Mouse (Mus musculus) forebrain, embryonic 12.5 days (tissue): ENCODE measurements at regions not wholly inside any gene's neighbourhood (a gene's known extent, or its start where the extent isn't known, plus 50 kb on each side); places are given as distances from the start of the nearest gene placed in this dataset.

ENCODE experiments used
- ATAC-seq: fragments of 200-750 bp; cut with Nextera tagmentation; 2 replicates; pipeline ENCODE4 v1.8.0; 2017; ENCODE audit warnings: moderate TSS enrichment; ENCODE audit not compliant: low FRiP score
- H3K27ac ChIP-seq: fragments of 300-500 bp; sonication (generic); 2 replicates; pipeline ENCODE4 v1.5.1; 2016; ENCODE audit warnings: mild to moderate bottlenecking
- H3K27me3 ChIP-seq: fragments of 300-500 bp; sonication (generic); 2 replicates; pipeline ENCODE4 v1.6.1; 2016; ENCODE audit warnings: mild to moderate bottlenecking
- H3K36me3 ChIP-seq: fragments of 300-500 bp; sonication (generic); replicated peaks from 2 replicates; pipeline ENCODE4 v1.6.1; 2016; ENCODE audit warnings: mild to moderate bottlenecking
- H3K4me1 ChIP-seq: fragments of 300-500 bp; sonication (generic); 2 replicates; pipeline ENCODE4 v1.6.1; 2016
- H3K4me2 ChIP-seq: fragments of 300-500 bp; sonication (generic); 2 replicates; pipeline ENCODE4 v1.6.1; 2016; ENCODE audit warnings: mild to moderate bottlenecking, moderate library complexity
- H3K4me3 ChIP-seq: fragments of 300-500 bp; sonication (generic); replicated peaks from 2 replicates; pipeline ENCODE4 v1.5.1; 2016; ENCODE audit warnings: mild to moderate bottlenecking
- H3K9ac ChIP-seq: fragments of 300-500 bp; sonication (generic); 2 replicates; pipeline ENCODE4 v1.6.1; 2016; ENCODE audit warnings: mild to moderate bottlenecking
- H3K9me3 ChIP-seq: fragments of 300-500 bp; sonication (generic); 2 replicates; pipeline ENCODE4 v1.6.1; 2016
- WGBS: fragments of 180-500 bp; shearing (Covaris S2); methylation state at CpG from one replicate; pipeline ENCODE4 v1.1.7; 2016; 5-methylcytosine and 5-hydroxymethylcytosine counted together

DNA sequence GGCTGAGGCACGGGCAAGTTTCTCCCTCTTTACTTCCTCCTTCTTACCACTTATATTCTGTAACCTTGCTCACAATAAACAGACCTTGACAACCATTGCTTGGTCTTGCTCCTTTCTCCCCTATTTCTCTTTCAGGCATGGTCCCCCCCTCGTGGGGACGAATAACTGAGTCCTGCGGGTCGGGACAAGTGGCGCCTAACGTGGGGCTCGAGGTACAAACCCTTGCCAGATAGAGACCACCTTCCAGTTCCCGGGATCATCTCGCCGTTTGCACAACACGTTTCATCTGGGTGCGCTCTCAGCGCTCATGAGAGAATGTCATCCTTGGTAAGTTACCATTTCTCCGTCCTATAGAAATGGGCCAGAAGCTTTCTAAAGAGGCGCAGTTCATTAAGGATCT, 79.6 kb upstream of the Foxn3 start:
- Histone ChIP-seq H3K9me3 (peaks cover 21% of the 10 kb centered on the region), H3K4me3 (no peak overlapping the region), H3K27ac (no peak overlapping the region), H3K4me2 (no peak overlapping the region), H3K9ac (no peak overlapping the region), H3K4me1 (peaks cover 24% of the 10 kb centered on the region), H3K27me3 (peaks cover 10% of the 10 kb centered on the region; the same call in 1 of the 2 replicates), H3K36me3 (no peaks in the 10 kb centered on the region; the same call in 1 of the 2 replicates)
- no peak for ATAC-seq
- 95% methylated on average over 16 of the region's 16 CpGs for WGBS

DNA sequence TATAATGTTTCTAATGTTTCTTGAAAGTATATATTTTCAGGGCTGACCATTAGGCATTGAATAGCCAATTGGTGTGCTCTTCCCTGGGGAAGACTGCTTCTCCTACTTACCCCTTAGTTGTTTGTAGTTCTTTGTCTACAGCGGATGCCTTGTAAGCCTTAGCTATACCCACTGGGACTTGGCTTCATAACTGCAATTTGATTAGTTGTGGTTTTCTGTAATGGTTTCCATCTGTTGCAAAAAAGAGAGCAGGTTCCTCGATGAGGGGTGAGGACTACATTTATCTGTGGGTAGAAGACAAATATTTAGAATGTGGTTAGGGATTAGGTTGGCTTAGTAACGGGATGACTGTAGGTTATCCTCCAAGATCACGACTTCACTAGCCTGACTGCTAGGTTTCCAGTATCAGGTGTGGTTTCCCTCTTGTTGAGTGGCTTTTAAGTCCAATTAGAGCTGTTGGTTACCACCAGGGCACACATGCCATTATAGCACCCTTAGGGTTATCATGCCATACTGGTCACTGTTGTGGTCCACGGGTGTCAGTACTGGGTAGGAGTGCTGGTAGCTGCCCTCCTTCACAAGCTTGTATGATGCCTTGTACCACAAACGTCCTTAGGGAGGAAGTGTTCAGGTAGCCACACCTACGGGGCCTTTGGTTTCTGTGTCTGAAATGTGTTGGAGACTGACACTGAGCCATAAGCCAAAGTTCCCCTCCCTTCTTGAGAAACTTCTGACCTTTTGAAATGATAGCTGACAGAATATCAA, 78.9 kb upstream of the Foxn3 start:
- Histone ChIP-seq H3K4me2 (no peak overlapping the region), H3K9me3 (peaks cover 21% of the 10 kb centered on the region), H3K4me1 (peaks cover 24% of the 10 kb centered on the region), H3K9ac (no peak overlapping the region), H3K27me3 (peaks cover 10% of the 10 kb centered on the region; the same call in 1 of the 2 replicates), H3K36me3 (no peaks in the 10 kb centered on the region; the same call in 1 of the 2 replicates), H3K4me3 (no peak overlapping the region), H3K27ac (no peak overlapping the region)
- ATAC-seq, result no peak
- 86% methylated on average over 7 of the region's 7 CpGs for WGBS

DNA sequence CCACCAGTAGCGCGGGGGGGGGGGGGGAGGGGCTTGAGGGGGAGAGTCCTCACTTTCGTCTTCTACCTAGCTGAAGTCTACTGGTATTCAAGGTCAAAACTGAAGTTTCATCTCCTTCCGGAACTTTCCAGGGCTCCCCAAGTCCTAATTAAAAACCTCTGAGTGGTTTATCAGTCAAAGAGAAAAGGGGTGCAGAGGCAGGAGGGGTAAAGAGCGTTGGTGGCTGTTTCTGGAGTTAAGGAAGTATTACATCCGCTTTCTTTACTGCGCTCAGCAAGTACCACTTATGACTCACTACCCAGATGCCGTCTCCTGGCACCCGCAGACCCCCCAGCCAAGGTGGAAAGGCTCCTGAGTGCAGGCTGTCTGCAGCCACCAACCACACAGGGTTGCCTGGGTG, 77.9 kb upstream of the Foxn3 start:
- Histone ChIP-seq H3K27me3 (peaks cover 10% of the 10 kb centered on the region; the same call in 1 of the 2 replicates), H3K36me3 (no peaks in the 10 kb centered on the region; the same call in 1 of the 2 replicates), H3K27ac (no peak overlapping the region), H3K9me3 (peaks cover 21% of the 10 kb centered on the region), H3K4me1 (peaks cover 24% of the 10 kb centered on the region), H3K4me3 (peak overlapping the region; percentile 23), H3K4me2 (peak overlapping the region; percentile 55), H3K9ac (peak overlapping the region; percentile 51; the same call in 1 of the 2 replicates)
- WGBS, result 26% methylated on average over 8 of the region's 9 CpGs
- ATAC-seq, result no peak

DNA sequence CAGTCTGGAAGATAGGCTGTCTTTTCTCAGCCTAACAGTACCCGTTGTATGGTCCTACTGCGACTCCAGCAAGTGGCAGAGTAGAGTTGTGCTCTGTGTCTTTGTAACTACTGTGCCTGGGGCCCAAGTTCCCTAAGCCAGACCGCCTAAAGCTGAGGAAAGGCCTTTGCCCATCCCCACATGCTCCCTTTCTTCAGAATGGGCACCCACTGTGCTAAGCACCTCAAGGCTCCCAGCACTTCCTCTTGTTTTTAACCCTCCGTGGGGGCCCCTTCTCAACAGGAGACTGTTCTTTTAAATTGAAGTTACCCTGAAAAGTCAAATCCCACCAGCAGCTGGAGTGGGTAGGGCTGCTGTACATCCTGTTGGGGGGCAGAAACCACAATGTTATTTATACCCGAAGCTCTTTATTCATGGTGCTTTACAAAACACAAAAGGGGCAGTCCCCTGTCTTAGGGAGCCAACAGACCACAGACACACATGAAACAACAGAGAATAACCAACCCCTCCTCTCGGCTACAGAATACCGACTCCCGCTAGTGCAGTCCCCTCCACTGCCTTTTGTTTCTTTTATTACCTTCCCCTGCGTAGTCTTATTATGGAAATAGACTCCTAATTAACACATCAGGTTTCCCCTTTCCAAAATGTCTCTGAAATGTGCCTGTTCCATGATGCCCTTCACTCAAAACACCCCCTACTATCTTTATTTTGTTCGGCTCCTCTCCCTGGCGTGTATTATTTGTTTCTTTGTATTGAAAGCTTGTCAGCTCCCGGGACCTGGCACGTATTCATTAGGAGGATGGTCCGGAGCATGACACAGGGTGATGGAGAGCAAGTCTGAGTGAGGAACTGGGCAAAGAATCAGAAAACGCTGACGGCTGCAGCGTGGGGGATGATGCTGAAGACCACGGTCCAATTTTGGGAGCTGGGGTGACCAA, 77.1 kb upstream of the Foxn3 start:
- H3K36me3 ChIP-seq, result no peaks in the 10 kb centered on the region; the same call in 1 of the 2 replicates
- peaks cover 24% of the 10 kb centered on the region for H3K4me1 ChIP-seq
- H3K9me3 ChIP-seq, result peaks cover 21% of the 10 kb centered on the region; the same call in 1 of the 2 replicates
- peak overlapping the region; percentile 73 for H3K27ac ChIP-seq
- peaks cover 10% of the 10 kb centered on the region; the same call in 1 of the 2 replicates for H3K27me3 ChIP-seq
- H3K4me3 ChIP-seq, result peak overlapping the region; percentile 23
- WGBS, result 1% methylated on average over 18 of the region's 18 CpGs
- ATAC-seq, result peak; percentile 67
- peak overlapping the region; percentile 51 for H3K9ac ChIP-seq
- H3K4me2 ChIP-seq, result peak overlapping the region; percentile 55

DNA sequence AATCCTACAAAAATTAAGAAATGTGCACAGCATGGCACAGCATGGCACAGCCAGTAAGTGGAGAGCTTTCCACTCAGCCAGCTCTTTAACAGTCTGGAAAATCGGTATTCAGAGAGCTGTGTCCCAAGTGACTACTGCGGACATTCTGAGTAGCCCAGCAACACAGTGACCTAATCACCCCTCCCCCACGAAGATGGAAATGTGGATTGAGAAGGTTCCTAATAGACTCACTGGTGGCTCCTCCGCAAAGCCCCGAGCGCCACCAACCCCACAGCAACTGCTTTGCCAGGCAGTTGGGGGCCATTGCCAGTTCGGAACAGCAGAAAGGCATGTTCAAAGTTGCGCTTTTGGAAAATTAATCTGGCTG, 76.4 kb upstream of the Foxn3 start:
- H3K4me2 ChIP-seq, result peak overlapping the region; percentile 55
- no peaks in the 10 kb centered on the region; the same call in 1 of the 2 replicates for H3K36me3 ChIP-seq
- peak overlapping the region; percentile 73 for H3K27ac ChIP-seq
- peaks cover 10% of the 10 kb centered on the region; the same call in 1 of the 2 replicates for H3K27me3 ChIP-seq
- 3% methylated on average over 8 of the region's 8 CpGs for WGBS
- peaks cover 18% of the 10 kb centered on the region; the same call in 1 of the 2 replicates for H3K9me3 ChIP-seq
- no peak overlapping the region for H3K9ac ChIP-seq
- H3K4me3 ChIP-seq, result no peak overlapping the region
- H3K4me1 ChIP-seq, result peaks cover 24% of the 10 kb centered on the region
- peak; percentile 63; the same call in 1 of the 2 replicates for ATAC-seq

DNA sequence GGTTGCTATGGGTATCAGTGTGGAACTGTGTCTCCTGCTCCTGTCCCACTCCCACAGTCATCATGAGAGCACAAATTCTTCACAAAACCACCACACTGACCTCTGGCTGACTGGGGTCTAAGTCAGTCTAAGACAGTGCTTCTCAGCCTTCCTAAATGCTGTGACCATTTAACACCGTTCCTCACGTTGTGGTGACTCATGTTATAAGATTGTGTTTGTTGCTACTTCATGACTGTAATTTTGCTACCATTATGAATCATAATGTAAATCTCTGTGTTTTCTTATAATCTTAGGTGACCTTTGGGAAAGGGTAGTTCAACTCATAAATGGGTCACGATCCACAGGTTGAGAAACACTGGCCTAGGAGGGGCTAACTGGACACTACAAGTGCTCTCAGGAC, 75.7 kb upstream of the Foxn3 start:
- Histone ChIP-seq H3K27ac (no peak overlapping the region), H3K36me3 (no peaks in the 10 kb centered on the region), H3K4me2 (no peak overlapping the region), H3K27me3 (peaks cover 10% of the 10 kb centered on the region; the same call in 1 of the 2 replicates), H3K4me3 (no peak overlapping the region), H3K9ac (no peak overlapping the region), H3K4me1 (peaks cover 24% of the 10 kb centered on the region), H3K9me3 (peaks cover 11% of the 10 kb centered on the region; the same call in 1 of the 2 replicates)
- ATAC-seq, result no peak
- WGBS, result 91% methylated on average over 3 of the region's 3 CpGs

DNA sequence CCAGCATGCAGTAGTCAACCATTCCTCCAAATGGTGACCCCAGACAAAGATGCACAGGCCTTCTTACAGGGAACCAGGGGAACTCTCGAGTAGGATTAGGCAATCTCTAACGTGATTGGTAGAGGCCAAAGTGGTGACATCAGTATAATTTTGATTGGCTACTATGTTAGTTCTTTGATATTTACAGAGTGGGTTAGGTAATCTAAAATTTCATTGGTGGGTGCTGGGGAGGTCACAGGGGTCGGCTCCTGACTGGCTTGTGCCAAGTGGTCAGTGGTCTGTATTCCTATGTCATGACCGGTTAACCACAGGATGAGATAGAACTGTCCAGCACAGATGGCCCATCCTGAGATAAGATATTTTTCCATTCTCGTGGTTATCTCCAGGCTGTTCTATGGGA, 74.6 kb upstream of the Foxn3 start:
- no peak overlapping the region for H3K4me2 ChIP-seq
- H3K27ac ChIP-seq, result no peak overlapping the region
- no peak for ATAC-seq
- peaks cover 10% of the 10 kb centered on the region; the same call in 1 of the 2 replicates for H3K27me3 ChIP-seq
- peaks cover 24% of the 10 kb centered on the region for H3K4me1 ChIP-seq
- peaks cover 5% of the 10 kb centered on the region; the same call in 1 of the 2 replicates for H3K9me3 ChIP-seq
- no peak overlapping the region for H3K4me3 ChIP-seq
- H3K9ac ChIP-seq, result no peak overlapping the region
- WGBS, result 87% methylated on average over 5 of the region's 5 CpGs
- H3K36me3 ChIP-seq, result no peaks in the 10 kb centered on the region

DNA sequence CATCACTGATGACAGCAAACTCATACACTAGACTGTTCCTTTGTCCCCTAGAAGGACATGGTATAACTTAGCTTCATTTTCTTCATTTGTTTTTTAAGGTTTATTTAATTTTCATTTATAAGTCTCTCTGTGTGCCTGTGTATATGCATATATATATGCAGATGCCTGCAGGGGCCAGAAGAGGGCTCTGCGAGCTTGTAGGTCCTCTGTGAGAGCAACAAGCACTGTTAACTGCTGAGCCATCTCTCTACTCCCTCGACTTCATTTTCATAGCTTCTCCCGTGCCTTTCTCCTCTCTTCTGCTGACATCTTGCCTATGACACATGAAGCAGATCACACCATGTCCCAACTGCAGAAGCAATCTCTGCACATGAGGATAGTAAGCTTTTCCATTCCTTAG, 72.9 kb upstream of the Foxn3 start:
- Histone ChIP-seq H3K27me3 (0 out of 2 replicates have a peak, but pooled peaks cover 7% of the 10 kb centered on the region), H3K4me3 (no peak overlapping the region), H3K27ac (no peak overlapping the region), H3K9me3 (no peaks in the 10 kb centered on the region), H3K4me2 (no peak overlapping the region), H3K4me1 (peaks cover 20% of the 10 kb centered on the region), H3K9ac (no peak overlapping the region), H3K36me3 (no peaks in the 10 kb centered on the region)
- ATAC-seq, result no peak
- 77% methylated on average over 3 of the region's 3 CpGs for WGBS

DNA sequence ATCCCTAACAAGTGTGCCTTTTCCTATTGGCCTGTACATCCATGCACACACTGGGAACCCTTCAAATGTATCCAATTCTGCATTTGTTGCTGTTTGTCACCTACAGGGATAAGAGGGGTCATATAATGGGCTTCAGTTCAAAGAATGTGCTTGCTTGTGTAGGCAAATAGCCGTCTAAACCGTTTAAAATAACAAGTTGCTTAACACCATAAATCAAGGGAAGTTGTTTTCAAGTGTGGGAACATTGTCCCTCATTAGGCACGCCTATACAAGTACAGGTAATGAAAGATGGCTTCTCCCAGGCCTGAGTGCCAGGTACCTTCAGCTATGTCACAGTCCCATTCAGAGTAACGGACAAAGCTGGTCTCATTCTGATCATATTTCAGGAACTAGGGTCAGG, 72.0 kb upstream of the Foxn3 start:
- H3K27me3 ChIP-seq, result 0 out of 2 replicates have a peak, but pooled peaks cover 7% of the 10 kb centered on the region
- H3K4me2 ChIP-seq, result no peak overlapping the region
- H3K4me3 ChIP-seq, result no peak overlapping the region
- no peak for ATAC-seq
- no peak overlapping the region for H3K9ac ChIP-seq
- peaks cover 11% of the 10 kb centered on the region for H3K4me1 ChIP-seq
- H3K9me3 ChIP-seq, result no peaks in the 10 kb centered on the region
- no peaks in the 10 kb centered on the region for H3K36me3 ChIP-seq
- WGBS, result 83% methylated on average over 4 of the region's 4 CpGs
- H3K27ac ChIP-seq, result no peak overlapping the region

DNA sequence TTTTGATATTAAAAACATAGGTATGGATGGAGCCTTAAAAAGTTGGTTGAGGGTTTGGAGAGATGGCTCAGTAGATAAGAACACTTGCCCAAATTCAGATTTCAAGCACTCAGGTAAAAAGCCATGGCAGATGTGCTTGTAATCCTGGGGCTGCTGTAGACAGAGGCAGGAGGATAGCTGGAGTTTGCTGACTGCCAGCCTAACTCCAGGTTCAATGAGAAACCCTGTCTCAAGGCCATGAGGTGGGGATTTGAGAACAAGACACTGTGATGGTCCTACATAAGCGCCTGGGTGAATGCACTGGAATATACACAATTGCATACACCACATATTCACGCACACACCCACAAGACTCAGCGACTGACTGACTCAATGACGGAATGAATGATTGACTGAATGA, 71.3 kb upstream of the Foxn3 start:
- H3K9me3 ChIP-seq, result no peaks in the 10 kb centered on the region
- H3K4me2 ChIP-seq, result no peak overlapping the region
- WGBS, result 92% methylated on average over 4 of the region's 4 CpGs
- H3K4me1 ChIP-seq, result peaks cover 5% of the 10 kb centered on the region
- ATAC-seq, result no peak
- no peak overlapping the region for H3K4me3 ChIP-seq
- no peaks in the 10 kb centered on the region for H3K36me3 ChIP-seq
- H3K27ac ChIP-seq, result no peak overlapping the region
- H3K9ac ChIP-seq, result no peak overlapping the region
- H3K27me3 ChIP-seq, result 0 out of 2 replicates have a peak, but pooled peaks cover 7% of the 10 kb centered on the region

DNA sequence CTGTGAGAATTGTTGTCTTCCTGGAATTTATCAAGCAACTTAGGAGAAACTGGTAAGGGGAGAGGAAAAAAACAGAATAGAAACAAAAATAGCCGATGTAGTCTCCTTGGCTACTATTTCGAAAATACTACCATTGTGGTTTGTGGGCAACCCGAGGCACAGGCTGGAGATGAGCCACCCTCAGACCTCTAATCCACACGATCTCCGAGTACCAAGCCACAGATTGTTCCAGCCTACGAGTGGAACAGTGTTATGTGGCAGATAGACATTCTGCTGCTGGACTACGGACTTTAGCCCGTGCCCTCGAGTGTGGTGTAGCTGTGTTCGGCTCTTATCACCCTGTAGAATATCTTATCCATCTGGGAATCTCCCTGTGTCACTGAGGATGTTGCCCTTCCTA, 70.3 kb upstream of the Foxn3 start:
- Histone ChIP-seq H3K27me3 (0 out of 2 replicates have a peak, but pooled peaks cover 7% of the 10 kb centered on the region), H3K36me3 (no peaks in the 10 kb centered on the region), H3K4me1 (0 out of 2 replicates have a peak, but pooled peaks cover under 1% of the 10 kb centered on the region), H3K4me3 (no peak overlapping the region), H3K9ac (no peak overlapping the region), H3K27ac (no peak overlapping the region), H3K4me2 (no peak overlapping the region), H3K9me3 (no peaks in the 10 kb centered on the region)
- 91% methylated on average over 10 of the region's 10 CpGs for WGBS
- ATAC-seq, result no peak

DNA sequence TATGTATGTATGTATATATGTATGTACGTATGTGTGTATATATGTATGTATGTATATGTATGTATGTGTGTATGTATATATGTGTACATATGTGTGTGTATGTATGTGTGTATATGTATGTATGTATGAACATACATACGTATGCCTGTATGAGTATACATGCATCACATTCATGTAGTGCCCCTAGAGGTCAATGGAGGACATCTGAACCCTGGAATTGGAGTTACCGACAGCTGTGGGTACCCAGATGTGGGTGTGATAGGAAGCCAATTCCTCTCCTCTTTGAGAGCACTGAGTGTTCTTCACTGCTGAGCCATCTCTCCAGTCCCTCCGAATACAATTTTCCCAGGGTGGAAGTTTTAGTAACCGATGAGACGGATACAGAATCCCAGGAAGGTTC, 69.6 kb upstream of the Foxn3 start:
- H3K27me3 ChIP-seq, result 0 out of 2 replicates have a peak, but pooled peaks cover 3% of the 10 kb centered on the region

More for the DNA sequence above, 69.6 kb upstream of the Foxn3 start:
- no peak overlapping the region for H3K27ac ChIP-seq
- ATAC-seq, result no peak
- H3K4me3 ChIP-seq, result no peak overlapping the region
- H3K4me1 ChIP-seq, result peaks cover 8% of the 10 kb centered on the region
- H3K4me2 ChIP-seq, result no peak overlapping the region
- no peaks in the 10 kb centered on the region for H3K9me3 ChIP-seq
- H3K36me3 ChIP-seq, result no peaks in the 10 kb centered on the region
- 93% methylated on average over 6 of the region's 6 CpGs for WGBS
- H3K9ac ChIP-seq, result no peak overlapping the region
